Mouse (Mus musculus) embryonic facial prominence, embryonic 11.5 days (tissue): ENCODE measurements around the gene Evpl. TPM values are rescaled to one million over a fixed set of nuclear protein-coding genes. Genes with fewer than 3 reads are reported as not detected.

Experiments used
- ATAC-seq: fragments of 200-750 bp; cut with Nextera tagmentation; replicated peaks from 2 replicates; pipeline ENCODE4 v1.8.0; 2017; ENCODE audit warnings: low read depth; ENCODE audit not compliant: insufficient number of reproducible peaks, low FRiP score, low TSS enrichment
- DNase-seq: peaks from one replicate; pipeline ENCODE4 v3.0.0-alpha.2; 2015; ENCODE audit warnings: low spot score
- H3K27ac ChIP-seq: fragments of 300-500 bp; sonication (generic); replicated peaks from 2 replicates; pipeline ENCODE4 v1.5.1; 2014; ENCODE audit warnings: mild to moderate bottlenecking, low read depth, low read length, control low read depth
- H3K27me3 ChIP-seq: fragments of 300-500 bp; sonication (generic); 2 replicates; pipeline ENCODE4 v1.6.1; 2014; ENCODE audit warnings: mild to moderate bottlenecking, low read length, moderate library complexity, mixed read lengths; ENCODE audit not compliant: control insufficient read depth, insufficient read depth
- H3K36me3 ChIP-seq: fragments of 300-500 bp; sonication (generic); replicated peaks from 2 replicates; pipeline ENCODE4 v1.6.1; 2014; ENCODE audit warnings: low read depth, mild to moderate bottlenecking, low read length, moderate library complexity, mixed read lengths; ENCODE audit not compliant: control insufficient read depth, insufficient read depth
- H3K4me1 ChIP-seq: fragments of 300-500 bp; sonication (generic); 2 replicates; pipeline ENCODE4 v1.6.1; 2014; ENCODE audit warnings: low read length, mixed read lengths; ENCODE audit not compliant: control insufficient read depth, insufficient read depth
- H3K4me2 ChIP-seq: fragments of 300-500 bp; sonication (generic); 2 replicates; pipeline ENCODE4 v1.6.1; 2014; ENCODE audit warnings: low read depth, mild to moderate bottlenecking, control low read depth, low read length, moderate library complexity
- H3K4me3 ChIP-seq: fragments of 300-500 bp; sonication (generic); 2 replicates; pipeline ENCODE4 v1.5.1; 2014; ENCODE audit warnings: low read depth, low read length, control low read depth
- H3K9ac ChIP-seq: fragments of 300-500 bp; sonication (generic); replicated peaks from 2 replicates; pipeline ENCODE4 v1.6.1; 2014; ENCODE audit warnings: mild to moderate bottlenecking, control low read depth, low read length
- H3K9me3 ChIP-seq: fragments of 300-500 bp; sonication (generic); replicated peaks from 2 replicates; pipeline ENCODE4 v1.6.1; 2016; ENCODE audit warnings: mild to moderate bottlenecking, low read length, inconsistent platforms, mixed read lengths; ENCODE audit not compliant: control insufficient read depth
- WGBS: fragments of 180-500 bp; shearing (Covaris S2); extraction: QIAGEN DNeasy Blood & Tissue Kit; methylation state at CpG from one replicate; pipeline ENCODE4 v1.1.7; 2014; 5-methylcytosine and 5-hydroxymethylcytosine counted together
- polyA plus RNA-seq: library from polyadenylated mRNA; unstranded; fragments of >200 nt; fragmentation: Nextera tagmentation; extraction: Ambion mirVana; gene quantifications from 2 replicates; pipeline ENCODE4 v1.2.1, GENCODE M21; 2014

The Evpl gene
- polyA plus RNA-seq, 1 experiment from 2014 or later, result 0.73 TPM

- Histone ChIP-seq H3K4me1 (no peaks in the 10 kb centered on the region), H3K27ac (no peak overlapping the region), H3K4me3 (no peak overlapping the region), H3K9ac (no peak overlapping the region), H3K9me3 (no peaks in the 10 kb centered on the region), H3K27me3 (no peaks in the 10 kb centered on the region), H3K36me3 (peaks cover 6% of the 10 kb centered on the region), H3K4me2 (no peak overlapping the region)
- DNase-seq (peak; percentile 31), ATAC-seq (no peak)
- WGBS, result 84% methylated on average over 8 of the region's 8 CpGs
Measured at GRCm38 (mm10) chr11:116267637-116268036, 29.8 kb upstream of the Evpl start.

- WGBS, result 91% methylated on average over 4 of the region's 4 CpGs
- Histone ChIP-seq H3K36me3 (peaks cover 6% of the 10 kb centered on the region), H3K9me3 (no peaks in the 10 kb centered on the region), H3K4me3 (no peak overlapping the region), H3K4me1 (no peaks in the 10 kb centered on the region), H3K27me3 (no peaks in the 10 kb centered on the region), H3K9ac (no peak overlapping the region), H3K4me2 (no peak overlapping the region), H3K27ac (no peak overlapping the region)
- DNase-seq (no peak), ATAC-seq (no peak)
Measured at GRCm38 (mm10) chr11:116265850-116266249, 28.0 kb upstream of the Evpl start.

- no peak overlapping the region for H3K9ac ChIP-seq
- no peaks in the 10 kb centered on the region for H3K4me1 ChIP-seq
- H3K9me3 ChIP-seq, result no peaks in the 10 kb centered on the region
- 91% methylated on average over 11 of the region's 11 CpGs for WGBS
- no peak overlapping the region for H3K4me3 ChIP-seq
- no peak overlapping the region for H3K4me2 ChIP-seq
- peaks cover 6% of the 10 kb centered on the region for H3K36me3 ChIP-seq
- H3K27ac ChIP-seq, result no peak overlapping the region
- no peaks in the 10 kb centered on the region for H3K27me3 ChIP-seq
- no peak for ATAC-seq
- no peak for DNase-seq
Measured at GRCm38 (mm10) chr11:116265352-116265751, 27.5 kb upstream of the Evpl start.

- no peak for ATAC-seq
- Histone ChIP-seq H3K9ac (no peak overlapping the region), H3K4me1 (no peaks in the 10 kb centered on the region), H3K36me3 (peaks cover 15% of the 10 kb centered on the region), H3K4me2 (no peak overlapping the region), H3K27me3 (no peaks in the 10 kb centered on the region), H3K4me3 (no peak overlapping the region), H3K9me3 (no peaks in the 10 kb centered on the region), H3K27ac (no peak overlapping the region)
- DNase-seq, result no peak
- 88% methylated on average over 7 of the region's 7 CpGs for WGBS
Measured at GRCm38 (mm10) chr11:116260259-116260658, 22.4 kb upstream of the Evpl start.

- ATAC-seq, result no peak
- no peak for DNase-seq
Measured at GRCm38 (mm10) chr11:116259461-116259860, 21.6 kb upstream of the Evpl start.

GRCm38 (mm10) chr11:116255982-116256675 lies 18.3 kb upstream of the Evpl start:
- WGBS, result 87% methylated on average over 9 of the region's 9 CpGs

More at GRCm38 (mm10) chr11:116259461-116259860, 21.6 kb upstream of the Evpl start:
- peaks cover 14% of the 10 kb centered on the region for H3K36me3 ChIP-seq
- H3K27ac ChIP-seq, result no peak overlapping the region
- no peaks in the 10 kb centered on the region for H3K27me3 ChIP-seq
- no peaks in the 10 kb centered on the region for H3K9me3 ChIP-seq
- 95% methylated on average over 8 of the region's 8 CpGs for WGBS
- no peak overlapping the region for H3K4me3 ChIP-seq
- H3K9ac ChIP-seq, result no peak overlapping the region
- H3K4me1 ChIP-seq, result no peaks in the 10 kb centered on the region
- H3K4me2 ChIP-seq, result no peak overlapping the region

GRCm38 (mm10) chr11:116255090-116255981 lies 17.5 kb upstream of the Evpl start:
- H3K9ac ChIP-seq, result no peak overlapping the region
- H3K4me3 ChIP-seq, result no peak overlapping the region
- ATAC-seq (no peak), DNase-seq (no peak)
- no peaks in the 10 kb centered on the region for H3K4me1 ChIP-seq
- H3K27ac ChIP-seq, result no peak overlapping the region
- no peaks in the 10 kb centered on the region for H3K27me3 ChIP-seq
- no peak overlapping the region for H3K4me2 ChIP-seq
- 88% methylated on average over 22 of the region's 22 CpGs for WGBS
- H3K36me3 ChIP-seq, result peaks cover 30% of the 10 kb centered on the region
- no peaks in the 10 kb centered on the region for H3K9me3 ChIP-seq

More at GRCm38 (mm10) chr11:116255982-116256675, 18.3 kb upstream of the Evpl start:
- Histone ChIP-seq H3K27ac (no peak overlapping the region), H3K9ac (no peak overlapping the region), H3K36me3 (peaks cover 26% of the 10 kb centered on the region), H3K27me3 (no peaks in the 10 kb centered on the region), H3K4me1 (no peaks in the 10 kb centered on the region), H3K4me3 (no peak overlapping the region), H3K4me2 (no peak overlapping the region), H3K9me3 (no peaks in the 10 kb centered on the region)
- ATAC-seq (no peak), DNase-seq (no peak)

- Histone ChIP-seq H3K4me1 (no peaks in the 10 kb centered on the region), H3K27ac (no peak overlapping the region), H3K4me3 (no peak overlapping the region), H3K4me2 (no peak overlapping the region), H3K9me3 (no peaks in the 10 kb centered on the region), H3K27me3 (no peaks in the 10 kb centered on the region), H3K9ac (no peak overlapping the region), H3K36me3 (peaks cover 29% of the 10 kb centered on the region)
- ATAC-seq (no peak), DNase-seq (no peak)
- 93% methylated on average over 9 of the region's 9 CpGs for WGBS
Measured at GRCm38 (mm10) chr11:116254627-116255026, 16.8 kb upstream of the Evpl start.
